Mouse (Mus musculus) cerebellum, adult 2 months (tissue): ENCODE measurements at regions not wholly inside any gene's neighbourhood (a gene's known extent, or its start where the extent isn't known, plus 50 kb on each side); places are given as distances from the start of the nearest gene placed in this dataset.

Experiments used
- DNase-seq, 2 experiments: peaks; one replicate each; pipeline ENCODE4 v3.0.0; 2021
- H3K27ac ChIP-seq: fragments of 200-500 bp; 2 replicates; pipeline ENCODE4 v1.5.1; 2012; ENCODE audit warnings: low read length, control low read depth, inconsistent platforms; ENCODE audit not compliant: insufficient read depth
- H3K27me3 ChIP-seq: fragments of 200-500 bp; 2 replicates; pipeline ENCODE4 v1.6.1; 2012; ENCODE audit warnings: inconsistent platforms, mild to moderate bottlenecking, low read length, moderate library complexity; ENCODE audit not compliant: control insufficient read depth, insufficient read depth
- H3K4me1 ChIP-seq: fragments of 200-500 bp; 2 replicates; pipeline ENCODE4 v1.6.1; 2011; ENCODE audit warnings: low read length; ENCODE audit not compliant: control insufficient read depth, insufficient read depth
- H3K4me3 ChIP-seq: fragments of 200-500 bp; replicated peaks from 2 replicates; pipeline ENCODE3; 2011; ENCODE audit warnings: mild to moderate bottlenecking, low read depth, low read length, control low read depth; ENCODE audit not compliant: insufficient read depth
- CTCF ChIP-seq: fragments of 200-500 bp; IDR thresholded peaks from 2 replicates; pipeline ENCODE4 v1.5.1; 2011; ENCODE audit warnings: low read depth, mild to moderate bottlenecking, control low read depth, low read length, moderate library complexity, borderline replicate concordance; ENCODE audit not compliant: insufficient read depth
- POLR2A ChIP-seq: fragments of 200-500 bp; IDR thresholded peaks from 2 replicates; pipeline ENCODE4 v1.6.1; 2011; ENCODE audit warnings: low read length, control low read depth, borderline replicate concordance; ENCODE audit not compliant: insufficient read depth
- WGBS: fragments of 180-500 bp; shearing (Covaris S2); methylation state at CpG from one replicate; pipeline ENCODE4 v1.1.7; 2018; 5-methylcytosine and 5-hydroxymethylcytosine counted together

DNA sequence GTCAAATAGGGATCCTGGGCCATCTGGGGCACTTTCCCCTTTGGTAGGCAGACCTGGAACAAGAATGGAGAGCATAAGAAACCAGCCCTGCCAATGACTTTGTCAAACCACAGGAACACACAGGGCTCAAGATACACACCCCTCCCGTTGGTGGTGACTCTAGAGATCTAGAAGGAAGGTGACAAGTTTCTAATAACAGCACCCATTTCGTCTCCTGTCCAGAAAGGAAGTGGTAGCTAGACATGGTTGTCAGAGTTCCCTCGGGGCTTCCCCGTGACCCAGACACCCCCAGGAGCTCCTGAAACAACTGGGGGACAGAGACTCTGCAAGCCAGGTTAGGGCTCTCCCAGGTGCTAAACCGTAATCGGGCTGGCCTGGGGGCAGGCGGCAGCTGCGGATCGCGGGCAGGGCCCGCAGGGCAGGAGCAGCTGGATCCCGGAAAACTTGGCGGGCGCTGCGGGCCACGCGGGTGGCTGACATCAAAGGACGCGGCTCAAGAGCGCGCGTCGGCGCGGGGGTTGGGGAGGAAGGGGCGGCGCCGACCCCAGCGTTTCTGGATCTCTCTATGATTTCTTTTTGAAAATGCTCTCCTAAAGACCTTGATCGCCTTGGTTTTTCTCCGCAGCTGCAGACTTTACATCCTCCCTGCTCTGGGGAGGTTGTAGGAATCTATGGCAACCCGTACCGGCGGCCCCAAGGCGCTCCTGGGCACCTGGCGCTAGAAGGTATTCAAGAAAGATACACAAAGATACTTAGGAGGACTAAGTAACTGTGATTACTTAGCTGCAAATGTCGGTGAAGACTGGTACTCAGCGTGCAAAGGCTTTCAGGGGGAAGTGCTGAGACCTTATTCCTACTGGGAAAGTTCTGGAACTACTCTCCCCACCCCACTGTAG is 92.1 kb downstream of the Foxi3 start:
- Histone ChIP-seq H3K27me3 (no peaks in the 10 kb centered on the region; the same call in 1 of the 2 replicates), H3K27ac (no peak overlapping the region), H3K4me3 (no peak overlapping the region), H3K4me1 (no peaks in the 10 kb centered on the region)
- 3% methylated on average over 38 of the region's 38 CpGs for WGBS
- peak; percentile 1 to 13 for DNase-seq
- TF ChIP-seq POLR2A (no peak), CTCF (no peak)

DNA sequence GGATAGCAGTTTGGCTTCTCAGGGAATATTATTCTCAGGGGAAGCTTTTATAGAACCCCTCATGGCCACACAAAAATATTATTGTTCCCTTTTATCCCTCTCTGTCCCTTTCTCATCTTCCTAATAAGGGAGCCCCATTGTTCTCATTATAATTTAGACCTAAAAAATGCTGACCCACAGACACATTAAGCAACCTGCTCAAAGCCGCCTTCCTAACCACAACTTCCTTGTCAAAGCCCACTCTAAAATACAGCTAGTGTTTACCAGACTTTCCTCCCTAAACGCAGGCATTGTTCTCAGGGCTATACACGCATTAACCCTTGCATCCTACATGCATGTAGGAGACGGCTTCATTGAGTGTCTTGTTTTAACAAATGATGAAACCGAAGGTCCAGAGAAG is 93.9 kb downstream of the Foxi3 start:
- no peak for DNase-seq
- Histone ChIP-seq H3K27me3 (no peaks in the 10 kb centered on the region; the same call in 1 of the 2 replicates), H3K4me3 (no peak overlapping the region), H3K4me1 (no peaks in the 10 kb centered on the region), H3K27ac (no peak overlapping the region)
- 76% methylated on average over 5 of the region's 5 CpGs for WGBS
- TF ChIP-seq CTCF (no peak), POLR2A (no peak)

DNA sequence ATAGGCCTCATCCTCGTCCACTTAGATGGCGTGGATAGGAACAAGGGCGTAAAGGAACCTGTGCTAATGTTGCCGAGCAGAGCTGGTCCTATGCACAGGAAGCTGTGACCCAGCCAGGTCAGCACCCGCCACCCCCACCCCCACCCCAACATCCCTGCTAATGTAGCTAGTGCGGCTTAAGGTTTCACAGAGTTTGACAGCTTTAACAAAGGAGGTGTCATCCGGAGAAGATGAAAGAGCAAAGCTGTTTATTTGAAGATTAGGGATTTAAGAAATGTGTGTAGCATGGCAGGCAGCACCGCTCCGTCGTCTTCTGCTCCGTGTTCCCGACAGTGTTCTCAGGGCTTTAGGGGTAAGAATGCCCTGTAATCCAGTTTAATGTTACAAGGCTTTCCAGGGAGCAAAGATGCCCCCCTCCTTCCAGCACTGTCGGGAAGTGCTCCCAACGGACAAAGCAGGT is 93.5 kb downstream of the Thnsl2 start:
- no peak overlapping the region for H3K27ac ChIP-seq
- H3K4me1 ChIP-seq, result no peaks in the 10 kb centered on the region
- DNase-seq, result no peak
- no peak overlapping the region for H3K4me3 ChIP-seq
- no peaks in the 10 kb centered on the region; the same call in 1 of the 2 replicates for H3K27me3 ChIP-seq
- TF ChIP-seq POLR2A (no peak), CTCF (no peak)
- WGBS, result 57% methylated on average over 14 of the region's 14 CpGs

DNA sequence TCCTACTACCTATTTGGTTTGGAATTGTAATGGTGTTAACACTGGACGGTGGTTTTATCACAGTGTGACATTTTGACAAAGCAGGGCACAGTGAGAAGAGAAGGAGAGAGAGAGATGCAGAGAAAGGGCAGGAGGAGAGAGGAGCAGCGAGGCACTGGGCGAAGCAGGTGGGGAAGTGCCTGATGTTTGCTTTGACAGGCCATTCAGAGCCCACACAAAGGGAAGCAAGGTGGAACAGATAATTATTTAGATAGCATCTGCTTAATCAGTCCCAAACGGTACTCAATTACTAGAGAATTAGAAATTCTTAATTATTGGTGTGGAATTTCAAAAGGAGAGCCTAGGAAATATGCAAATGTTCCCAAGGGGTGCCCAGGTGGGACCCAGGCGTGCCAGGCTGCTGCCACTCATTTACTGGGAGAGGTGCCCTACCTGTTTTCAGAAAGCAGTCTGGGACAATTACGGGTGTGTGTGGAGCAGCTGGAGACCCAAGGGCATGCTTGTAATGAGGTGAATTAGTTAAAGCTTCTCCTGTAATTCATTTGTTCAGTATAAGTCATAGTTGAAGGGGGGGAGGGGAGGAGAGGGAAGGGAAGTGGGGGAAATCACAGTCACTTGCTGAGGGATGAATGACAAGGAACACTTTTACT is 86.9 kb downstream of the Thnsl2 start:
- WGBS, result 80% methylated on average over 6 of the region's 6 CpGs
- Histone ChIP-seq H3K4me1 (no peaks in the 10 kb centered on the region), H3K4me3 (no peak overlapping the region), H3K27ac (no peak overlapping the region), H3K27me3 (no peaks in the 10 kb centered on the region)
- TF ChIP-seq CTCF, result no peak
- DNase-seq, result no peak

DNA sequence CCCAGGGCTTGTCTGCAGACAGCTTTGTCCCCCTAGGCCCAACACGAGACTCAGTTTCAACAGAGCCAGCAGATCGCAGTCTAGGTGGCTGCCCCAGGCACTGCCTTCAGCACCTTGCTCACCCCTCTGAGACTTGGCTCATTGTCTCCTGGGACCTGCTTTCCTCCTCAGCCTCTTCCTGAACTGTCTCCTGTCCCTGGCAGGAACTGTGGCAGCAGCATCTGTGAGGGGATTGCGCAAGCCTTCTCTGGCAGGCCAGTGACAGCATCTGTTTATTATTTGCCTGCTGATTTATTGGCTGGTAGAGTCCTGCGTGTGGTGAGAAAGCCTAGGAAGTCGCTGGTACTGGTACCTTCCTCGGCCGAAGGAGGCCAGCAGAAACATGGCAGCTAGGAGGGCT is 84.1 kb downstream of the Thnsl2 start:
- no peak overlapping the region for H3K4me3 ChIP-seq
- TF ChIP-seq POLR2A (no peak), CTCF (no peak)
- 18% methylated on average over 7 of the region's 7 CpGs for WGBS

DNA sequence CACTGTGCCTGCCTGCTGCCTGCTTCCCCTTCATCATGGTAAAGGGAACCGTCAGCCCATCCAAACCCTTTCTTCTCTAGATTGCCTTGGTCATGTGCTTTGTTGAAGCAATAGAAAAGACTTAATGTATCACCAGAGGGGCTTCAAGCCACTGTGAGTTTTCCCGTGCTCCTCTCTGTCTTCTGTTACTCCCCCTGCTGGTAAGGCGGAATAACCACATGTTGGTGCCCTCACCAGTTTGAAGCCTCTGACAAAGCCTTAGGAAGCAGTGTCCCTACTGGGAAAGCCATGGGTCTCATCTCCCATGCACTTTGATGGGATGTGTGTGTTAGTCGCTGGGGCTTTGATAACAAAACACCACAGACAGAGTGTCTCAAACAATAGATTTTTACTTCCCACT is 81.3 kb downstream of the Thnsl2 start:
- H3K4me1 ChIP-seq, result no peaks in the 10 kb centered on the region; the same call in 1 of the 2 replicates
- no peaks in the 10 kb centered on the region for H3K27me3 ChIP-seq
- no peak overlapping the region for H3K4me3 ChIP-seq
- H3K27ac ChIP-seq, result no peak overlapping the region
- TF ChIP-seq POLR2A, result no peak
- 0 out of 2 replicates have a peak, but pooled peaks have one; percentile 6 for TF ChIP-seq CTCF
- WGBS, result 81% methylated on average over 4 of the region's 4 CpGs
- no peak for DNase-seq

More for the DNA sequence above, 84.1 kb downstream of the Thnsl2 start:
- peak in 1 of 2 experiments; percentile 8 for DNase-seq
- Histone ChIP-seq H3K27me3 (no peaks in the 10 kb centered on the region), H3K27ac (no peak overlapping the region), H3K4me1 (no peaks in the 10 kb centered on the region; the same call in 1 of the 2 replicates)

DNA sequence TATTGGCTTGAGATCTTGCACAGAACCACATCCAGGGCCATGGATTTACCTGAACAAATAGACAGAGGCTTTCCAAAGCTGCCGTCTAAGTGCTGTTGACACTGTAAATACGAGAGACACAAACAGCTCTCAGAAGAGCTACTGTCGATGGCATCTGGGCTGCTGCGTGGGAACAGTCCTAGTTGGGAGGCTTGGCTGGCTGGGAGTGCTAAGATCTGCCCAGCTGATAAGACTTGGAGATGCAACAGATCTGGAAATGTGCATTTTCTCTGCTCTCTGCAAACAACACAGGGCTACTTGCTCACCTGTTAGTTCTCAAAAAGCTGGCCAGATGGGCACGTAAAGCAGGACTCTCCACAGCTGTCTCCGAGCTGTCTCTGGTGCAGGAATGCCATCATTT is 78.8 kb downstream of the Thnsl2 start:
- Histone ChIP-seq H3K27me3 (no peaks in the 10 kb centered on the region), H3K4me3 (no peak overlapping the region), H3K27ac (no peak overlapping the region), H3K4me1 (no peaks in the 10 kb centered on the region; the same call in 1 of the 2 replicates)
- WGBS, result 80% methylated on average over 6 of the region's 6 CpGs
- TF ChIP-seq POLR2A, result no peak
- TF ChIP-seq CTCF, result no peak
- no peak for DNase-seq

DNA sequence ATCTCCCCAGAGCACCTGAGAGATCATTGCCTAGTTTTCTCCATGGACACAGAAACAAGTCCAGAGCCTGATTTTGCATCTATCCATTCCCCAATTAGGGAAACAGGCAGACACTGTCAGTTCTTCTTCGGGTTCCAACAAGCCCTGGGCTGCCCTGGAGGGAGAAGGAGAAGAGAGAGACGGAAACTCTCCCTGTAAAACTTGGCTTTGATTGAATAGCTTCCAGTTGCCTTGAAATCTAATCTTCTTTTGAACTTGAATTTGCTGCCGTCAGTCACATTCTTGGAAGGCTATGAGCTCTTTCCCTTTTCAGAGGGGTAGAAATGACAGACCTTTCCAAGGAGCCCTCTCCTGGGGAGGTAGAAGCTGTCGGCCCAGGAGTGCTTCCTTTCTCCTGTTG is 75.0 kb downstream of the Thnsl2 start:
- DNase-seq, result no peak

More for the DNA sequence above, 75.0 kb downstream of the Thnsl2 start:
- H3K4me3 ChIP-seq, result no peak overlapping the region
- H3K27ac ChIP-seq, result no peak overlapping the region
- H3K27me3 ChIP-seq, result no peaks in the 10 kb centered on the region
- no peak for TF ChIP-seq CTCF
- no peak for TF ChIP-seq POLR2A
- H3K4me1 ChIP-seq, result no peaks in the 10 kb centered on the region
- 40% methylated on average over 4 of the region's 4 CpGs for WGBS
